Mouse (Mus musculus) limb, embryonic 12.5 days (tissue): ENCODE results near the gene 7420426K07Rik. TPM values are rescaled to one million over a fixed set of nuclear protein-coding genes. Genes with fewer than 3 reads are reported as not detected.

Experiments used
- ATAC-seq: fragments of 200-750 bp; cut with Nextera tagmentation; 2 replicates; pipeline ENCODE4 v1.8.0; 2017; ENCODE audit warnings: low read depth, moderate TSS enrichment; ENCODE audit not compliant: insufficient number of reproducible peaks, insufficient read depth, low FRiP score, low TSS enrichment
- H3K27ac ChIP-seq: fragments of 300-500 bp; sonication (generic); 2 replicates; pipeline ENCODE4 v1.5.1; 2016; ENCODE audit warnings: mild to moderate bottlenecking, moderate library complexity
- H3K27me3 ChIP-seq: fragments of 300-500 bp; sonication (generic); 2 replicates; pipeline ENCODE4 v1.6.1; 2016; ENCODE audit warnings: mild to moderate bottlenecking, moderate library complexity
- H3K36me3 ChIP-seq: fragments of 300-500 bp; sonication (generic); 2 replicates; pipeline ENCODE4 v1.6.1; 2016; ENCODE audit warnings: mild to moderate bottlenecking, moderate library complexity
- H3K4me1 ChIP-seq: fragments of 300-500 bp; sonication (generic); replicated peaks from 2 replicates; pipeline ENCODE4 v1.6.1; 2016
- H3K4me2 ChIP-seq: fragments of 300-500 bp; sonication (generic); 2 replicates; pipeline ENCODE4 v1.6.1; 2016; ENCODE audit warnings: mild to moderate bottlenecking, moderate library complexity
- H3K4me3 ChIP-seq: fragments of 300-500 bp; sonication (generic); replicated peaks from 2 replicates; pipeline ENCODE4 v1.5.1; 2016; ENCODE audit warnings: mild to moderate bottlenecking
- H3K9ac ChIP-seq: fragments of 300-500 bp; sonication (generic); replicated peaks from 2 replicates; pipeline ENCODE4 v1.6.1; 2016; ENCODE audit warnings: mild to moderate bottlenecking, moderate library complexity
- H3K9me3 ChIP-seq: fragments of 300-500 bp; sonication (generic); 2 replicates; pipeline ENCODE4 v1.6.1; 2016; ENCODE audit warnings: mild to moderate bottlenecking, moderate library complexity
- WGBS: fragments of 180-500 bp; shearing (Covaris S2); methylation state at CpG from one replicate; pipeline ENCODE4 v1.1.7; 2016; 5-methylcytosine and 5-hydroxymethylcytosine counted together
- polyA plus RNA-seq: library from polyadenylated mRNA; unstranded; fragments of >200 nt; fragmentation: Nextera tagmentation; extraction: Ambion mirVana; gene quantifications from 2 replicates; pipeline ENCODE4 v1.2.1, GENCODE M21; 2016

7420426K07Rik gene
- polyA plus RNA-seq, 1 experiment from 2014 or later, result not detected

- 11% methylated on average over 2 of the region's 2 CpGs for WGBS
- Histone ChIP-seq H3K4me1 (no peaks in the 10 kb centered on the region), H3K36me3 (no peaks in the 10 kb centered on the region), H3K27me3 (peaks cover 16% of the 10 kb centered on the region), H3K9ac (no peak overlapping the region), H3K27ac (no peak overlapping the region), H3K9me3 (no peaks in the 10 kb centered on the region), H3K4me3 (no peak overlapping the region), H3K4me2 (no peak overlapping the region)
- ATAC-seq, result no peak
These were observed 36.4 kb downstream of the 7420426K07Rik start for GRCm38 (mm10) chr9:98939290-98939689.

GRCm38 (mm10) chr9:98952171-98953050 lies 49.5 kb downstream of the 7420426K07Rik start:
- H3K27ac ChIP-seq, result no peak overlapping the region
- ATAC-seq, result no peak
- WGBS, result under 1% methylated on average over 40 of the region's 40 CpGs
- peaks cover 35% of the 10 kb centered on the region for H3K4me1 ChIP-seq
- peak overlapping the region; percentile 51 for H3K4me2 ChIP-seq
- H3K9me3 ChIP-seq, result no peaks in the 10 kb centered on the region
- H3K9ac ChIP-seq, result no peak overlapping the region
- peak overlapping the region; percentile 29 for H3K4me3 ChIP-seq
- H3K36me3 ChIP-seq, result no peaks in the 10 kb centered on the region
- peaks cover 88% of the 10 kb centered on the region for H3K27me3 ChIP-seq

- no peak overlapping the region for H3K4me2 ChIP-seq
These were observed 50.4 kb downstream of the 7420426K07Rik start for GRCm38 (mm10) chr9:98953291-98953690.

GRCm38 (mm10) chr9:98953830-98954229 lies 50.9 kb downstream of the 7420426K07Rik start:
- Histone ChIP-seq H3K4me1 (peaks cover 35% of the 10 kb centered on the region), H3K9me3 (no peaks in the 10 kb centered on the region), H3K4me2 (no peak overlapping the region), H3K27ac (no peak overlapping the region), H3K36me3 (no peaks in the 10 kb centered on the region), H3K4me3 (no peak overlapping the region), H3K27me3 (peaks cover 93% of the 10 kb centered on the region), H3K9ac (no peak overlapping the region)
- WGBS, result 3% methylated on average over 9 of the region's 9 CpGs
- ATAC-seq, result no peak

More at GRCm38 (mm10) chr9:98953291-98953690, 50.4 kb downstream of the 7420426K07Rik start:
- no peak for ATAC-seq
- Histone ChIP-seq H3K36me3 (no peaks in the 10 kb centered on the region), H3K4me3 (no peak overlapping the region), H3K27me3 (peaks cover 93% of the 10 kb centered on the region), H3K9me3 (no peaks in the 10 kb centered on the region), H3K27ac (no peak overlapping the region), H3K4me1 (peaks cover 35% of the 10 kb centered on the region), H3K9ac (no peak overlapping the region)
- 7% methylated on average over 4 of the region's 4 CpGs for WGBS

Other genes starting within 250 kb of the 7420426K07Rik start
- not detected in 2 replicates for gene Prr23a1, start 60.6 kb upstream of the 7420426K07Rik start, polyA plus RNA-seq
- gene Prr23a2, start 46.6 kb upstream of the 7420426K07Rik start, polyA plus RNA-seq, result not detected in 2 replicates
- gene Prr23a3, start 38.4 kb upstream of the 7420426K07Rik start, polyA plus RNA-seq, result not detected in 2 replicates
- gene Foxl2, start 52.2 kb downstream of the 7420426K07Rik start, polyA plus RNA-seq, result 0.06 TPM in 1 of 2 replicates, not detected in the other
- 51.2 and 53.5 TPM in 2 replicates for gene Faim, start 83.3 kb downstream of the 7420426K07Rik start, polyA plus RNA-seq
- not detected in 2 replicates for gene Gm1123, start 132.6 kb downstream of the 7420426K07Rik start, polyA plus RNA-seq
- 1.3 and 1.4 TPM in 2 replicates for gene Pik3cb, start 237.5 kb downstream of the 7420426K07Rik start, polyA plus RNA-seq